Mouse (Mus musculus) CH12F3 (cell line): ENCODE results near the gene Zfp366.
"Not testable (repeated sequence)": the region's sequence is repeated elsewhere in the genome, so short reads cannot be mapped to it uniquely, and the experiment has no call there.

Source experiments
- in situ Hi-C: fragments of 300-500 bp; cut with MboI; formaldehyde crosslinking; loops from 2 replicates; pipeline ENCODE4 v1.14.3; 2020; ENCODE audit warnings: low sequenced_read_pairs

Zfp366 gene

DNA sequence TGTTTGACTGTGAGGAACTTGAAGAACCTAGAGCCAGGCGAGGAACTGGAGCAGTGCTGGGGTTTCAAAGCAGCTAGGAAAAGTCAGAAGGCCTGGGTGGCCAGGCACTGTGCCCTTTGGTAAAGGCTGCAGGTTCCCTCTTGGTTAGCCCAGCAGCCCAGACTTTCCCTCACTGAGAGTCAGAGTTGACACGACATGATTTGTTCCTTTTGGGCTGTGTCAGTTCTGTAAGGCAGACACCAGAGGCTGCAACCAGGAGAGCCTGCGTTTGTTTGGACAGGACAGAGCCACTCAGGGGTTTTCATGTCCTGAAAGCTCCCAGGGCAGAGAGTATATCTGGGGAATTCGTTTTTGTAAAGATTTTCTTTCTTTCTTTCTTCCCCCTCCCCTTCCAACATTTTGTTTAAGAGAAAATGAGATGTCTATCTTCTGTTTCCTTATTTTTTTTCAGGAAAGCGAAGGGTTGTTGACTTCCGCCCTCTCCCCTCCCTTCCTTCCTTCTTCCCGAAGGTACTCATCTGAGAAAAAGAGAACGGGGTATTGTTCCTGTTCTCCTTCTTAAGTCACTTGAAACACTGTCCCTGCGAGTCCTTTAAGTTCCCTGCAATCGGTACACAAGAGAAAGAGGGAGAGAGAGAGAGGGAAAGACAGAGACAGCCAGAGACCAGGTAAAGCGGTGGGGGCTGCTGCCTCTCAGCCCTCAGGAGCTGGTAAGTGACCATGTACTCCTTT, at the start of gene Zfp366:
TSS of gene Zfp366 (plus strand) at position 669 of the 732 bp plus-strand sequence.
- in situ Hi-C loops: no loop called here

DNA sequence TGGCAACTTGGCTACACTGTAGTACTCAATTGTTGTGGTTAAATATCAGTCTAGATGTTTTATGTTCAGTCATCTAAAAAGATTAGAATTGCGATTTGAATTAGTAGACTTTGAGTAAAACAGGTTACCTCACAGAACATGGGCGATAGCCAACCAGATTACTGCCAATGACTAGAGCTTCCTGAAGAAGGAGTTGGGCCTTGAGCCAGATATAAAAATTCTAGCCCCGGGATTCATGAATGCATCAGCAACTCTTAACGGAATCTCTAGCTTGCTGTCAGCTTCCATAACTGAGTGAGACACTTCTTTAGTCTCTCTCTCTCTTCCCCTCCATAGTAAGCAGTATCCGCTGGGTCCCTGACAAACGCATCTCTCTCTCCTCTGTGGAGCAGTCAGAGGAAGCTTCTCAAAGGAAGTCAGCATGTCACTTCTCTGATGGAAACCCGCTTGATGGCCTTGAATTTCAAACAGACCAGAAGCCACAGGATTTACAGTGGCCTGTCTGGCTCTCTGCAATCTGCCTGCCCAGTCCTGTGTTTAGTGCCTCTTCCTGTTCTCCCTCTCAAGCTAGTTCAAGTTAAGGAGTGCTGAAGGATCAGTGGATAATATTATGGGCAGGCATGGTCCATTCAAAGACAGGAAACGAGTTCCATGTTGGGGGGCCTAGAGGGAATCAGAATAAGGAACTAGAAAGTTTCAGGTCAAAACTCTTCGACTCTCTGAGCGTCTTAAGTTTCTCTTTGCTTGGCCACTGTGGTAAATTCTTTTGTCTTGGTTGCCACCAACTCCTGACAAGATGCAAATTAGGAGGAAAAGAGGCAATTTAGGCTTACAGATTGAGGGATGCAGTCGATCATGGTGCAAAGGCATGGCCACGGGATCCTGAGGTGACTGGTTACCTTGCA, 46.0 kb upstream of the Zfp366 start:
- in situ Hi-C loops: no loop called here

DNA sequence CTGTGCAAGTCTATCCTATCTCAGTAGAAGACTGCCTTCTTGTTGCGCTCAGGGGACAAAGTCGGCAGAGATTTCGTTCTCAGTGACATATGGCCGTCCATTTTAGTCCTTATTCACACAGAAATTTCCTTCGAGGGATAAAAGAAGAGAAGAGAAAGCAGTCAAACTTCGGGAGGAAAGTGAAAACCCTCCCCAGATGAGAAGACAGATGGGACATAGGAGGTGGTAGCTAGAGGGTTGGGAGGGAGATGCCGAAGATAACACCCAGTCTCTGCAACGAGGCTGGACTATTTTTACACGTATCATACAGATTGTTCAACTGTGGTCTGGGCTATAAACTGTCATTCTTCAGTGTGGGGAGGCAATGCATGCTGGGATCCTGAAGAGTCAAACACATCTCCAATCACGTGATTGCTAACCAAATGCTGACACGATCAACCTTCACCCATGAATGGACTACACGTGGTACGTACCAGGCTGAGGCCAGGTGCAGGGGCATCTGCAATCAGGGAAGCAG, 38.2 kb upstream of the Zfp366 start:
- in situ Hi-C loops: no loop called here

DNA sequence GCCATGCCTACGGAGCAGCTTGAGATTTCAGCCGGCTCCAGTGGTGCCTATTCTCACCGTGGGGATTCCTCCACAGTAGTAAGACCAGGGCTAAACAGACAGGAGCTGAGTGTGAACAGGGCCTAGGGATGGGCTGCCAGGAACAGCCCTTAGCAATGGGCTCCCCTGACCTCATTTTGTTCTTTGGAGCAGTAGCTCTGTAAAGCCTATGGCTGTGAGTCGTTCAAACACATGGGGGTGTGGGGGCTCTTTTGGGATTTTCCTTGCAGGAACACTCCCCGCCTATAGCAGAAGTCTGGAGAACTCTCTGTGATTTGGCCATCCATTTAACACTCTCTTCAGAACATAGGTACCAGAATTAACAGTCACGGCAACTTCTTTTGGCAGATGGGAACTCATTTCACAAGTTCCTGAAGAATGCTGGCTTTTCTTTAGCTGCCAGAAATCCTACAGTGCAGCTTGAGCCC, 36.9 kb upstream of the Zfp366 start:
- in situ Hi-C loops: no loop called here

DNA sequence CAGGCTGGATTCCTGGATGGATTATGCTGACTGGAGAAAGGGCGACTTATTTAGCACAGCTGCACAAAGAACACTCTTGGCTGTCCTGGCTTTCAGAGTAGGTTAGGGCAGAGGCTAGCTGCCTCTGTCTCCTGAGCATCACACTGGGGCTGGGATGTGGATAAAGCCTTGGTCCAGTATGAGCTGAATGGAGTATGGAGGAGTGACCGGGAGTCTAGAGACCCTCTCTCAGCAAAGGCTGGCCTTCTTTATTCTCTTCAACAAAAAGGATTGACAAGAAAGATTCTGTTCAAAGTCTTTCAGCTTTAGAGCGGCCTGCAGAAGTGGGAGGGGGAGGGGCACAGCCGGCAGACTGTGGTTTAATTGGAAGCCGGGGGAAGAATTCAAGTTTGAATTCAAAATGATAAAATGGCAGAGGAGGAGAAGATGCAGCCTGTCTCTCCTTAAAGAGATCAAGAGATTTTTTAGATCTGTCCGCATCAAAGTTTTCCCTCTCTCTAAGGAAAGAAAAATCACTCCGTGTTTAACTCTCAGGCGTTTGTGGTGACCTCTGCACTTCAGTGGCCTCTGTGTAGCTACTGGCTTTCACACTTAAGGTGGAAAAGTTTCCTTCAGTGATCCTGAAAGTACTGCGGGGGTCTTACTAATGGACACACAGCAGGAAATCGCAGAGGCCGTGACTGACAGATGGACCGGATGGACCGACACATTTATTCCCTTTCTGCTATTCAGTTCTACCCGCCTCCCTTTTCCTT, 34.9 kb upstream of the Zfp366 start:
- in situ Hi-C loops: no loop called here

DNA sequence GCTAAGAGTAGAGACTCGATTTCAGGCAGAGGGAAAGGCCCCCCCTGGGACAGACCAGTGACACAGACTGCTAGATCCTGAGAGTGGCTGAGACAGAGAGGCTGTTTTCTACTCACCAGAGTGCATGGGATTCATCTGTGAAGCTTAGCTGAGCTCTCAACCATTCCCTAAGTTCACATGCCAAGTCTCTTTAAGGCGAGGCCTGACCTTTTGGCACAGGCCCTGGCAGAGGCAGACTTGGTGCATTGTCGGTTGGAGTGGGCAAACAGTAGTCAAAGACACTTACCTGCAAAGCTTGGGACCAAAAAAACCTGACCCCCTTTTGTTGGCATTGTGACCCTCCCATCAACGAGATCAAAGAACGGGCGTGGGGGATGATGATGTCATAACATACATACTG, 34.0 kb upstream of the Zfp366 start:
- in situ Hi-C loops: no loop called here

DNA sequence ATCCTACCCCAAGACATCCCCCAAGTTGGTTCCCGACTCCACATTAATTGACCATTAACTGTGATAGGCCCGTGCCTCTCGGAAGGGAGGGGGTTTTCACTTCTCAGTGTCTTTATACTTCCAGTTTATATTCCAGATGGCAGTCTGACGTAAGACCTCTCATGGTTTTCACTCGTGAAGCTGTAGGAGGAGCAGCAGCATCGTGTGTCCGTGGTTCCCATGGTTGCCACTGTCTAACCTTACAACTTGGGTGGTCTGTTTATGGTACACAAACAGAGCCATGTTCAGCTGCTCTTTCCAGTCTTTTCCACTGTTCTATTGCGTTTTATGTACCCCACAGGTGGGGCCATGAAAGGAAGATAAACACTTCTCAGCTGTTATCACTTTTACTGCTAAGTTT, 33.5 kb upstream of the Zfp366 start:
- in situ Hi-C loops: no loop called here

DNA sequence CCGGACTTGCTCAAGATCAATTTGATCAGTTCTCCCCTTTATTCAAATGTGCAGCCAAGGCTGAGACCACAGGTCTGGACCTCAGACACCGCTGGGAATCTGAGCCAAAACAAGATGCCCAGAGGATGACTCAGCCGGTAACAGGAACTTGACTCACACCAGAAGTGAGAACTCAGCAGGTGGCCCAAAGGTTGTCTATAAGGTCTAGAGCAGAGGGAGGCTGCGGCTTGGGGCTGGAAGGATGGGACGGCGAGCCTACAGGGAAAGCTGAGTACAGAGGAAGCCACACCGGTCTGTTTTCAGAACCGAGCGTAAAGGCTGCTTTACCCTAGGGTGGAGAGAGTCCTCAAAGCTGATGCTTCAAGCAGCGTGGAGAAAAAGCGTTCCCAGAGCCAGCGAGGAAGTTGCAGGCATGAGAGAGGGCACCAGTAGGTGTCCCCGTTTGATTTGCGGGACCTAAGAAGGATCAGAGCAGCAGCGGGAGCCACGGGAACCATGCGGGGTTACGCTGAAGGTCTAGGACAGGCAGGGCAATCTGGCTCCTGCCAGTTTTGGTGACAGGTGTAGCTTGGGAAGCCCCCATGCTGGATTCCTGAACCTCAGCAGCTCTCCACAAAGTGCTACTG, 32.2 kb upstream of the Zfp366 start:
- in situ Hi-C loops: no loop called here

DNA sequence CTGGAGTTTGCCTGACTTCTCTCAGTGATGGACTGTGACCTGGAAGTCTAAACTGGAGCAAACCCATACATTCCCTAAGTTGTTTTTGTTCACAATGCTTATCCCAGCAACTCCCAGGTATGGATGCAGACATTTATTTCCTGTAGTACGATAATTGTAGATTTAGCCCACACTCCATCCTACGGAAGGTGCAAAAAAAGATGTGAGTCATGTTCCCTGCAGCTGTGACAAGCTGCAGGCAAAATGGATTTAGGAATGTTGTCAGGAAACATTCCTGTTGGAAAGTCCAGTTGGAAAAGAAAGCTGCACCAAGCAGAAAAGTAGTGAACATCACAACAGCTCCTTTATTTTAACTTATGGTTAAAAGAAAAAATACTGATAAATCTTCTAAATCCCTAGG, 26.9 kb upstream of the Zfp366 start:
- in situ Hi-C loops: no loop called here

DNA sequence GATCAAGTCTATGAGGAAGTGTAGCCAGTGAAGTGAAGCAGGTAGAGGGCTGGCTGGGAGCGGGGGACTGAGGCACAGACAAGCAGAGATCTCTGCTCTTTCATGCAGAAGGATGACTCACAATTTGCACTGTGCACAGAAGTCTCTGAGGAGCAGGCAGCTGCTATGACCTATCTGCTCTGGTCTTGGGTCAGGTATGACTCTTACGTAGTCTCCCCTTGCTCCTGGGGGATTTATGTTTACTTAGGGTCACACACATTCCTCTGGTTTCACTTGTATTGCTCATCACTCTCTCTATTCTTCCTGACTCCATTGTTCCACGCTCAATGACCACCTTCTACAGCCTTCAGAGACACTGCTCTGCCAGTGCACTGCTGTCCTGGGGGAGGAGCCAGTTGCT, 25.9 kb upstream of the Zfp366 start:
- in situ Hi-C loops: no loop called here

DNA sequence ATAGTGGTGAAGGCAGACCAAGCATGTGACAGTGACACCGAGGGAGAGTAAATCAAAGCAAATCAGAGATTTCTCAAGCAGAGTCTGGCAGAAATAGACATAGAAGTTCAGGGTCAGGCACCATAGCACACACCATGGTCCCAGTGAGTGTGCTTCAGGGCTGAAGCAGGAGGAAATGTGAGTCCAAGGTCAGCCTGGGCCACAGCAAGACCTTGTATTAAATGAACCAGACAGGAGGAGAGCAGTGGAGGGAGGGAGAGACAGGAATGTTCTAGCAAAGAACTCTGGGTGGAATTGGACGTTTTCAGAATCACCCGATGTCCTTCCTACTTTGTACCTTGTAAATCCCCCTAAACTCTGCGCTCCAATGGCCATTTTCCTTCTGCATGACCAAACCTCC, 21.6 kb upstream of the Zfp366 start:
- in situ Hi-C loops: no loop called here

DNA sequence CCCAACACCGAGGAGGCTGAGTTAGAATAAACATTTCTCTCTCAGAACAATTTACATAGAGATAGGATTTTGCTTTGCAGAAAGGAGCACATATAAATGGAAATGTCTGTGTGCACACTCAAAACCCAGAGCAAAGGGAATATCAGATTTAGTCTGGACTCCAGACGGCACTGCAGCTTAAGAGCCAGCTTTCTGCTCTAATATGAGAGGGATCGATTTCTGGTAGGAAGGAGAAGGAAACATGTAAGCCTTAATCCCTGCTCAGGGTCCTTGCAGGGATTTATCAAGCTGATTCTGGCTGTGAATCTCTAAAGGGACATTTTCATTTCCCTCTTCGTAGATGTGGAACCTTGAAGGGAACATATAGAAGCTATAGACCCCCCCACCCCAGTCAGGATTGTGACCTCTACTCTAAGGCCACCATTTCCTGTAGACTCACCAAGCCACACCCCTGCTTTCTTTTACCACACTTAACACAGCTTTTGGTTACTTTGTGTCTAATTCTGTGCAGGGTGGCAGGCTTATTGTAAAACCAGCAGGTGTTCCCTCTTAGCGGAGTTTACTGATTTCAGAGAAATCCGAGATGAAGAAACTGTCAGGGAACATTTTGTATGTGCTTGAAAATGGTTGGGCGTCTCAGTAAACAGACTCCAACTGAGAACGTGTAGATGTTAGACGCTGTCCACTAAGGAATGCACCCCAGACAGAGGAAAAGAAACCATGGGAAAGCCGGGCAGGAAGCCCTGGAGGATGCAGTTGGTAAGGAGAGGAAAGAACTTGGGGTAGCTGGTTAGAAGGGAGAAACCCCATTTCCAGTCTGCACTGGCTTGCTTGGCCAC, 20.9 kb upstream of the Zfp366 start:
- in situ Hi-C loops: no loop called here

DNA sequence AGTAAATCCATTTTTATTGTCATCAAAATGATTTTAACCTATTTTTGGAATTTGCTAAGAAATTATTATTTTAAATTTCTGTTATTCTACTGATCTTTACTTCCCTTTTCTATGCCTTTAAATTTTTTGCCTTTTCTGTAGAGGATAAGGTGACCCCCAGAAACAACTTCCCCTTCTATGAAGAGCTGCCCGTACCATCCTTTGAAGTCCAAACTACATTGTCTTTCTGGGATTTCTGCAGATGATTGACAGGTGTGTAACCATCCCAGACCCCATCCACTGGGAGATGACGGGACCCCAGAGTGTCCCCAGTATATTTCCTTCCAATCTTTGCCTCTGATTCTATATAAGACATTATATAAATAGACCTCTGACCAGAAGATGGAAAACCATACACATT, 20.3 kb upstream of the Zfp366 start:
- in situ Hi-C loops: no loop called here

DNA sequence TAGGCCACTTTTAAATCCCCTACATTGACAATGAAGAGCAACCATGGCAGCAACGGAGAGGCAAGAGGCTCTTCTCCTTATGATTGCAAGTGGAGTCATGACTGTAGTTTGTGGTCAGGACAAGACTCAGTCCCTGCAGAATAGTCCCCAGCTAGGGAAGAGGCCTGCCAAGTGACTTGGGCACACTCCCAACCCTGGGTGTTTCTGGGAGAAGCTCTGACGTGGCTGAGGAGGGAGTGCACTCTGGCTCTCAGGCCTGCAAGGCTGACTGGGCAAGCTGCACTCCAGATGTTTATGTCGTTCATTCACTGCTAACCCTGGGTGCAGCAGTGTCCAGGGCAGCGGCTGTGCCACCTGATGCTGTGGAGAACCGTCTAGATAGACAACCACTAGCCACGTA, 15.2 kb upstream of the Zfp366 start:
- in situ Hi-C loops: no loop called here

DNA sequence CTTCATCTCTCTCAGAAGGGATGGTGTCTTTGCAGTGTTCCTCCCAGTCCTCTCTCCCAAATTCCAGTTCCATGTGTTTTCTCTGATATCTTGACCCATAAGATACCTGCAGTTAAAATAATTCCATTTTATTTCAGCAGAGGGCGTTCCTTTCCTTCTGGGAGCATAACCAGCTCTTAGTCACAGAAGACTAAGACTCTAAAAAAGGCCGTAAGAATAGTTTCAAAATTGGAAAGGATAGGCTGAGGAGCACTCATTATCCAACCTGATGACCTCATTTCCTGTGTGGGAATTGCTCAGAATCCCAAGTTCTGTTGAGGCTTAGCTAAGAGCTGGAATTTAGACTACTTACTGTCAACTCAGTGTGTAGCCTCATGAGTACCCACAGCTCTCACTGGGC, 14.3 kb upstream of the Zfp366 start:
- in situ Hi-C loops: no loop called here

DNA sequence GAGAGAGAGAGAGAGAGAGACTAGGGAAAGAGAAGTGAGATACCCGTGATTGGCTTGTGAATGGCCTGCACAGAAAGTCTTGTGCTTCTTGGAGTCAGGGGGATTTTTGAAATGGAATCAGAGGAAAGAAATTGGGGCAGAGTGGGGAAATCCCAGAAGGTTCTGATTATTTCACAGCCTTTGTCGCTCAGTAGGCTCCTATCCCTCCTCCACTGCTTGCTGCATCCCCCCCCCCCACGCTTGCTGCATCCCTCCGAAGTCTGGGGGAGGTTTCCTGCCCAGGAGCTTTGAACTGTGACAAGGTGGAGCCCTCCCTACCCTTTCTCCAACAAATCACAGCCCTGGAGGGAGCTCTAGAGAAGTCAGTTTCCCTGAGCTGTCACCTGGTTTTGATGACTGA, 10.8 kb upstream of the Zfp366 start:
- in situ Hi-C loops: no loop called here

DNA sequence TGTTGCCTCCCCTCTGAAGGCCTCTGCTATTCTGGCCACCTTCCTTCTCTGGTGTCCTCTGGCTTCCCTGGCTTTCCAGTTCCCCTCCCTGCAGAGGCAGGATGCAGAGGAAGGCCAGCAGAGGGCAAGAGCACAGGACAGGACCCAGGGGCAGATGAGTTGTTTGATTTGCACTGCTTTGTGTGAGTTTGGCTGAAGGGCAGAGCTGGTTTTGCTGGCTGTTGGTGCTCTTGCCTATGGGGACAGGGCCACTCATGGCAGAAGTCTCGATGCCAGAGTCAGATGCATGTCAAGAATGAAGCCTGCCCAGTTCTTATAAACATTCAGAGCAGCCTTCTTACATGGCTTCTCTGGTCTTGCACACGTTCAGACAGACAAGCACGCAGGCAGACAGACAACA, 1.8 kb upstream of the Zfp366 start:
- in situ Hi-C loops: not testable (repeated sequence)

DNA sequence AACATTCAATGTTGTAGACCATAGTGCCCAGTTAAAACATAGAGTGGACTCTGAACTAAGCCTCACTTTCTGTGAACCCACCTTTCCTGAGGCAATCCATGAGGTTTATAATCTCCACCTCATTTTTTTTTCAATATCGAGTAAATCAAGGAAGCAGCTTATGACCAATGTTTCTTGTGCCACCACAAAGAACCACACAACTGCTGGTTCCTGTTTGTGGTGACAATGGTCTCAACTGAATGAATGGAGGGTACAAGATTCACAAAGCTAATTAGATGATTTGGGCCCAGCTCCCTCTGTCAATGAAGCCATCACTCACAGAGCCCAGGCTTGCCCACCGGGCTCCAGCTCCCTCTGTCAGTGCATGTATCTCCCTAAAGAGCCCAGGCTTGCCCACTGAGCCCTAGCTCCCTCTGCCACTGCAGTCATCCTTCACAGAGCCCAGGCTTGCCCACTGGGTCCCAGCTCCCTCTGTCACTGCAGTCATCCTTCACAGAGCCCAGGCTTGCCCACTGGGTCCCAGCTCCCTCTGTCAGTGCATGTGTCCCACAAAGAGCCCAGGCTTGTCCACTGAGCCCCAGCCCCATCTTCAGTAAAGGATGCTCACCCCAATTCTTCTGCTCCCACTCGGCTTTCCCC, 1.2 kb upstream of the Zfp366 start:
- in situ Hi-C loops: no loop called here

DNA sequence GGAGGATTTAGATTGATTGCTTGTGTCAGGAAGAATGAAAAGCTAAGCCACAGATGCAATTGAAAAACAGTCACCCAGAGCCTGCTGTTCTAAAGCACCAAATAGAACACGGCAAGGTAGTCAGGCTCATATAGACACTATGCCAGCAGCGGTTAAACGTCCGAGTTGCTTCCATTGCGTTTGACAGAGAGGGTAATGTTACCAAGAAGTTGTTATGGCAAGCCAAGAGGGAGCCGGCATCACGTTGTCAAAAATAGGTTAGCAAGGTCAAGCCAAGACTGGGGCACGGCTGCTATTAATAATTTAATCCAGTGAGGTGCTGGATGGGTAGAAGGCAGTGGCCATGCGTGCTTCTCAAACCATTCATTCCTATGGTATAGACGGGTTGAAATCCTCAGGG, 950 bp downstream of the Zfp366 start:
- in situ Hi-C loops: no loop called here
